Mouse (Mus musculus) right cerebral cortex, postnatal 4 days (tissue): ENCODE results near the gene Lyz1.
"Not testable (repeated sequence)": the region's sequence is repeated elsewhere in the genome, so short reads cannot be mapped to it uniquely, and the experiment has no call there.

ENCODE experiments used
- DNase-seq: peaks from one replicate; pipeline ENCODE4 v3.0.0-alpha.2; 2022

Gene Lyz1

DNA sequence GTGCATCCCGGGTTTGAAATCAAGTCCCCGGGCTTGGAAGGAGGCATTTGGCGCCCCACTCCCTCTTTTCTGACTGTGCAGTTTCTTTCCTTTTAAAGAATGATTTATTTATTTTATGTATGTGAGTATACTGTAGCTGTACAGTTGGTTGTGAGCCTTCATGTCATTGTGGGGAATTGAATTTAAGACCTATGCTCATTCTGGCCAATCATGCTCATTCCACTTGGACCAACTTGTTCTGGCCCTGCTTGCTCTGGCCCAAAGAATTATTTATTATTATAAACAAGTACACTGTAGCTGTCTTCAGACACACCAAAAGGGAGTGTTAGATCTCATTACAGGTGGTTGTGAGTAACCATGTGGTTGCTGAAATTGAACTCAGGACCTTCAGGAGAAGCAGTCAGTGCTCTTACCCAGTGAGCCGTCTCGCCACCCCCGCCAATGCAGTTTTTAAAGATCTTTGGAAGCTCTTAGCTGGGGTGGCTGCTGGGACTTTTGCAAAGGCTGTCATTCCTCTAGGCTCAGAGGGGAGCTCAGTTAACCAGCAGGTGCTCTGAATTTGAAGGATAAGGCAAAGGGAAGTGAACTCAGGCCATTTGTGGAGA is 6.2 kb downstream of the Lyz1 start:
- no peak for DNase-seq

DNA sequence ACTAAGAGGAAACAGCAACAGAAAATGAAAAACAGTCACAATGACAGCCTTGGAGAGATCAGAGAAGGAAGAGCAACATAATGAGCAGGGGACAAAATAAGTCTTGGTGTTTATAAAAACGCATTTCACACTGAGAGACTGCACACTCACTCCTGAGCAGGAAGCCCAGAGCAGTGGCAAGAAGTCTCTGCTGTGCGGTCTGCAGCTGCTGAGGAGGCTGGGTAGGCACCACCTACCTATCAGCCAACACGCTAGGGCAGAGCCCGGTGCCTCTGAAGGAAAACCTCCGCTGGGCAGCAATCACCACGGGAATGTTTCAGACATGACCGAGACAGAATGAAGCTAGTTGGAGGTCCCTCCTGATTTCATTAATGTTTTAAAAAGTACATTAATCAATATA is 7.1 kb downstream of the Lyz1 start:
- not testable (repeated sequence) for DNase-seq

- no peak for DNase-seq
Observed at GRCm38 (mm10) chr10:117284578-117285520, 7.8 kb downstream of the Lyz1 start.

DNA sequence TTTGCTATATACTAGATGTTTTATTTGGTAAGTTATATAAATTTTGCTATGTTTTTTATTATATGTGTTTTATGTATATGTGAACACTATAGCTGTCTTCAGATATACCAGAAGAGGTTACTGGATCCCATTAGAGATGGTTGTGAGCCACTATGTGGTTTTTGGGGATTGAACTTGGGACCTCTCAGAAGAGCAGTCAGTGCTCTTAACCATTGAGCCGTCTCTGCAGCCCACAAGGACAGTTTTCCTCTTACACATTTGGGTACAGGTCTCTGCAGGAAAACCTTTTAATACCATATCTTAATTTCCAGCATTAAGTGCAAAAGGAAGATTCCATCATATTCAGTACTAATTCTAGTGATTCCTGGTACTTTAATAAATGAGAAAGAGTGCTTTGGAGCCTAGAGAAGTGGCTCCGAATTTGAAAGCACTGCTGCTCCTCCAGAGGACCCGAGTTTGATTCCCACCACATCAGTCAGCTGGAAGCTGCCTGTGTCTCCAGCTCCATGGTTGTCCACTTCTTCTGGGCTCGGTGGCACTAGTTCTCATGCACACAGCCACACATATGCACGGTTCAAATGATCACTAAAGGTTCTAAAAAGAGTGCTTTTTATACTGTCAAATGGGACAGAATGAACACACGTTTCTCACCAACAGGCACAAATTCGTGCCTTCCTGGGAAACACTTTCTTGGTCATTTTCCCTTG is 8.6 kb downstream of the Lyz1 start:
- no peak for DNase-seq

- not testable (repeated sequence) for DNase-seq
Observed at GRCm38 (mm10) chr10:117283196-117283595, 9.5 kb downstream of the Lyz1 start.

DNA sequence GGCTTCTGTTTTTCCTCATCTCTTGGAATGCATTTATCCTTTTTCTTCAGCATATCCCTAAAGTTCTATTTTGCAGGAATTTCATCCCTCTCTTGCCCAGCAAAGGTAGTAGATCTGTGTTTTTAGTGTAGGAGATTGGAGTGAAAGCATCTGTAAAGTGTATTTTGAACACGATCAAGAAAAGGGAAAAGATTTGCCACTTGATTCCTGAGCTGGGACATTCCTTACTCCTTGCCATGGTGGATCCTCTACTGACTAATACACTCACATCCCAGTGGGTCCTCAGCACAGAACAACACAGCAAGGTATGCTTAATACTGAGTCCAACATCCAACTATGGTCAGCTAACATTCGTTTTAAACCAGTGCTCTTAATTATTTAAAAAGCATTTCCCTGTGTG is 10.1 kb downstream of the Lyz1 start:
- no peak for DNase-seq

DNA sequence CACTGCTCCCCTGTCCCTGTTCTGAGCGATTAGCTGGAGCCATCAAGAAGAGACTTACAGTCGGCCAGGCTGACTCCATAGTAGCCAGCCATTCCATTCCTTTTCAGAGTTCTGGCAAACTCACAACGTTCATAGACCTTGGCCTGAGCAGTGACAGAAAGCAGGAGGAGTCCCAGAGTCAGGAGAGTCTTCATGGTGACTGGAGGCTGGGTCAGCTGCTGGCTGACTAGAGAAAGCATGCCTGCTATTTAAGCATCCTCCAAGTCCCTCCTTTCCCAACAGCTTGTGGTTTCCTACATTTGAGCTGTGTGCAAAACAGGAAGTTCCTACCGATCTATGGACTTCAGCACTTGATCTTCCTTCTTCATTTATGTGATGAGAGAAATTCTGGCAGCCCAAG is 10.6 kb downstream of the Lyz1 start, which contains the start of gene Lyz2:
Gene Lyz2 (minus strand): TSS at position 273 of the 400 bp plus-strand sequence.
- DNase-seq: no peak

GRCm38 (mm10) chr10:117281381-117281920 is 11.2 kb downstream of the Lyz1 start:
- no peak for DNase-seq

GRCm38 (mm10) chr10:117280000-117280399 is 12.7 kb downstream of the Lyz1 start:
- DNase-seq: no peak

GRCm38 (mm10) chr10:117278510-117278909 is 14.2 kb downstream of the Lyz1 start:
- not testable (repeated sequence) for DNase-seq

GRCm38 (mm10) chr10:117277779-117278178 is 14.9 kb downstream of the Lyz1 start:
- not testable (repeated sequence) for DNase-seq

- no peak for DNase-seq
Observed at GRCm38 (mm10) chr10:117275681-117276369, 16.8 kb downstream of the Lyz1 start.

GRCm38 (mm10) chr10:117274645-117275044 is 18.0 kb downstream of the Lyz1 start:
- not testable (repeated sequence) for DNase-seq

DNA sequence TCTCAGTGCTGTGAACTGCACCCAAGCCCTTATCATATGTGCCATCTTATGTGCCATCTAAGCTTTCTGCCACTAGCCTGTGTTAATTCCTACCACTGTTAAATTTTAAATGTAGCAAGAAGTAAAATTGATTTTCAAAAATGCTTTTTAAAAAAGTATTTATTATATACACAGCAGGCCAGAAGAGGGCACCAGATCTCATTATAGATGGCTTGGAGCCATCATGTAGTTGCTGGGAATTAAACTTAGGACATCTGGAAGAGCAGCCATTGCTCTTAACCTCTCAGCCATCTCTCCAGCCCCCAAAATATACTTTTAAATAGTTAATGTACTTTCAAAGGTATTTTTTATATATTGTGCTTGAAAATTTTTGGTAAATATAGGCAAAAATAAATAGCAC is 20.6 kb downstream of the Lyz1 start:
- DNase-seq: no peak

- no peak for DNase-seq
Observed at GRCm38 (mm10) chr10:117259870-117260269, 32.8 kb downstream of the Lyz1 start.

DNA sequence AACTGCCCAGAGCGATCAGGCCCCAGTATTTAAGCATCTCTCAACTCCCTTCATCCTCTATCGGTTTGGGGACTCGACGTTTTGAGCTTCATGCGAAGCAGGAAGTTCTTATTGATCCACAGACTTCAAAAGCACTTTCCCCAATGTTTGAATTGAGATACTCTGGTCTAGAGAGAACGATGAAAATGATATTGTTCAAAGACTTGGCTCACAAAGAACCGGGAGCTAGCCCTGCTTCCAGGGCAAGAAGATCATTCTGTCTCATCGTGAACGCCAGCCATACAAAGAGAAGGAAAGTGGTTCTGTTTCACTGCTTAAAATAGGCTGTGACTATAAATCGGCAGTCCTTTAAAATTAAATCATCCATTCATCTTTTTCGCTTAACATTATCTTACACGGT is 54.1 kb downstream of the Lyz1 start, which contains the start of gene 9530003J23Rik:
Gene 9530003J23Rik (minus strand): TSS at position 101 of the 400 bp plus-strand sequence.
- DNase-seq: no peak
